13 mouse cellular contexts compared by ENCODE assay signal in the genomic region with DNA sequence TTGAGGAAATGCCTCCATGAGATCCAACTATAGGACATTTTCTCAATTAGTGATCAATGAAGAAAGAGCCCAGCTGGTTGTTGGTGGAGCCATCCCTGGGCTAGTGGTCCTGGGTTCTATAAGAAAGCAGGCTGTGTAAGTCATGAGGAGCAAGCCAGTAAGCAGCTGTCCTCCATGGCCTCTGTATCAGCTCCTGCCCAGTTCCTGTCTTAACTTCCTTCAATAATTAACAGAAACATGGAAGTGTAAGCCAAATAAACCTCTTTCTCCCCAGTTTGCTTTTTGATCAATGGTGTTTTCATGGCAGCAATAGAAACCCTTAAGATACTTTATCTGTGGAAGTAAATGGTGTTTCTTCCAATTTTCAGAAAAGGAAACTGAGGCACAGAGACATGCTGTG. TPM values are rescaled to one million over a fixed set of nuclear protein-coding genes. Genes with fewer than 3 reads are reported as not detected.
DNase-seq lines count a peak whose midpoint lies in the region; ATAC-seq and TF ChIP-seq lines count a peak whose summit lies in the region.
"Had no signal": no experiment of that assay in that cellular context is flagged by ENCODE, and none has a peak within 500 bp of the region (broad histone marks: within the 10 kb centered on the region; RNA-seq: fewer than 3 reads in every experiment).

No protein-coding gene starts in this region.

- H3K4me2 ChIP-seq in embryonic facial prominence, embryonic 12.5 days (replicated peaks): peak overlapping the region; percentile 67; the same call in 1 of the 2 replicates
- peak overlapping the region; percentile 97 for H3K4me2 ChIP-seq in liver, embryonic 11.5 days
- H3K4me2 ChIP-seq in neural tube, embryonic 15.5 days: peak overlapping the region; percentile 88

- no peaks in the 10 kb centered on the region for H3K27me3 ChIP-seq in embryonic facial prominence, embryonic 12.5 days
- H3K27me3 ChIP-seq in embryonic facial prominence, embryonic 10.5 days (replicated peaks; ENCODE audit: low read depth, poor library complexity, severe bottlenecking): peaks cover 17% of the 10 kb centered on the region
- no peaks in the 10 kb centered on the region for H3K27me3 ChIP-seq in liver, adult 2 months (ENCODE audit: control insufficient read depth, insufficient read depth, low read length)
- H3K27me3 ChIP-seq in liver, embryonic 11.5 days (replicated peaks; ENCODE audit: control insufficient read depth, insufficient read depth, low read length): peaks cover 4% of the 10 kb centered on the region; the same call in 1 of the 2 replicates
- no peaks in the 10 kb centered on the region for H3K27me3 ChIP-seq in neural tube, embryonic 15.5 days (replicated peaks)
- H3K27me3 ChIP-seq: Patski had no signal

- no peak for ATAC-seq in embryonic facial prominence, embryonic 12.5 days (ENCODE audit: insufficient number of reproducible peaks, insufficient read depth, low FRiP score, low TSS enrichment)
- no peak for ATAC-seq in liver, embryonic 11.5 days (replicated peaks; ENCODE audit: low FRiP score)
- no peak for ATAC-seq in neural tube, embryonic 15.5 days (ENCODE audit: low FRiP score)

- peaks cover 32% of the 10 kb centered on the region for H3K4me1 ChIP-seq in embryonic facial prominence, embryonic 12.5 days
- peaks cover 40% of the 10 kb centered on the region for H3K4me1 ChIP-seq in embryonic facial prominence, embryonic 10.5 days
- H3K4me1 ChIP-seq in liver, adult 2 months (ENCODE audit: control insufficient read depth, insufficient read depth, low read length): peaks cover 33% of the 10 kb centered on the region
- peaks cover 43% of the 10 kb centered on the region for H3K4me1 ChIP-seq in liver, embryonic 11.5 days (replicated peaks; ENCODE audit: control insufficient read depth, insufficient read depth, low read length)
- H3K4me1 ChIP-seq in neural tube, embryonic 15.5 days: peaks cover 44% of the 10 kb centered on the region

- H3K9me3 ChIP-seq in embryonic facial prominence, embryonic 12.5 days: no peaks in the 10 kb centered on the region
- no peaks in the 10 kb centered on the region for H3K9me3 ChIP-seq in embryonic facial prominence, embryonic 10.5 days
- H3K9me3 ChIP-seq in liver, embryonic 11.5 days (ENCODE audit: control insufficient read depth, low read length): no peaks in the 10 kb centered on the region
- no peaks in the 10 kb centered on the region for H3K9me3 ChIP-seq in neural tube, embryonic 15.5 days (replicated peaks)

- no peak for TF ChIP-seq POLR2A in liver, adult 2 months (IDR thresholded peaks at IDR 0.05; ENCODE audit: extremely low read depth, insufficient read depth, low read length)

- no peak for TF ChIP-seq CTCF in liver, adult 2 months (IDR thresholded peaks at IDR 0.05; ENCODE audit: low read depth, low read length)
- TF ChIP-seq CTCF in layer of hippocampus, adult 2 months (conservative IDR thresholded peaks at IDR 0.05): no peak

- no peak overlapping the region for H3K27ac ChIP-seq in embryonic facial prominence, embryonic 12.5 days
- H3K27ac ChIP-seq in embryonic facial prominence, embryonic 10.5 days (replicated peaks): no peak overlapping the region
- H3K27ac ChIP-seq in liver, adult 2 months (replicated peaks; ENCODE audit: insufficient read depth, low read depth, low read length): peak overlapping the region; percentile 83
- no peak overlapping the region for H3K27ac ChIP-seq in liver, embryonic 11.5 days (ENCODE audit: low read depth, low read length)
- 0 out of 2 replicates have a peak overlapping the region, but pooled peaks have one; percentile 81 for H3K27ac ChIP-seq in neural tube, embryonic 15.5 days (replicated peaks)
- H3K27ac ChIP-seq in layer of hippocampus, adult 2 months: no peak overlapping the region
- H3K27ac ChIP-seq: left cerebral cortex, adult 2 months had no signal

- H3K9ac ChIP-seq in embryonic facial prominence, embryonic 12.5 days: no peak overlapping the region
- H3K9ac ChIP-seq in liver, adult 2 months (ENCODE audit: low read depth, low read length): no peak overlapping the region
- H3K9ac ChIP-seq in liver, embryonic 11.5 days (ENCODE audit: low read depth, low read length): peak overlapping the region; percentile 74
- 0 out of 2 replicates have a peak overlapping the region, but pooled peaks have one; percentile 80 for H3K9ac ChIP-seq in neural tube, embryonic 15.5 days (replicated peaks)

- DNase-seq in embryonic facial prominence, embryonic 10.5 days (ENCODE audit: low spot score): no peak
- DNase-seq in liver, adult 2 months (ENCODE audit: extremely low read depth, low read depth, low spot score): peak; percentile 89
- DNase-seq in liver: no peak
- DNase-seq in liver, embryonic 11.5 days (ENCODE audit: low spot score): no peak
- no peak for DNase-seq in right cerebral cortex, adult 2 months (ENCODE audit: low spot score in 2 of 2)
- no peak for DNase-seq in layer of hippocampus, adult 2 months (ENCODE audit: low spot score in 2 of 2)

- no peaks in the 10 kb centered on the region for H3K36me3 ChIP-seq in embryonic facial prominence, embryonic 12.5 days
- peaks cover 16% of the 10 kb centered on the region for H3K36me3 ChIP-seq in embryonic facial prominence, embryonic 10.5 days (replicated peaks)
- no peaks in the 10 kb centered on the region for H3K36me3 ChIP-seq in liver, adult 2 months (ENCODE audit: control insufficient read depth, insufficient read depth, low read length)
- no peaks in the 10 kb centered on the region for H3K36me3 ChIP-seq in liver, embryonic 11.5 days (ENCODE audit: control insufficient read depth, insufficient read depth, low read length)
- H3K36me3 ChIP-seq in neural tube, embryonic 15.5 days: no peaks in the 10 kb centered on the region

- no peak overlapping the region for H3K4me3 ChIP-seq in embryonic facial prominence, embryonic 12.5 days
- H3K4me3 ChIP-seq in embryonic facial prominence, embryonic 10.5 days: no peak overlapping the region; the same call in 1 of the 2 replicates
- H3K4me3 ChIP-seq in liver, adult 2 months (ENCODE audit: insufficient read depth, low read depth, low read length): no peak overlapping the region
- H3K4me3 ChIP-seq in liver, embryonic 11.5 days (ENCODE audit: low read depth, low read length): peak overlapping the region; percentile 70; the same call in 1 of the 2 replicates
- H3K4me3 ChIP-seq in neural tube, embryonic 15.5 days (replicated peaks): peak overlapping the region; percentile 93
- no peak overlapping the region for H3K4me3 ChIP-seq in layer of hippocampus, adult 2 months

- H3K79me2 ChIP-seq in liver, adult 2 months (ENCODE audit: control insufficient read depth, insufficient read depth, low read length): peaks cover 33% of the 10 kb centered on the region

RNA-seq across cellular contexts. Expression of a gene that starts 0.9 kb away (rescaled TPM):
- 117 and 120 TPM in 2 replicates for polyA plus RNA-seq in embryonic facial prominence, embryonic 12.5 days (2016; fragmentation: Nextera tagmentation; extraction: Ambion mirVana)
- 168 and 176 TPM in 2 replicates for polyA plus RNA-seq in embryonic facial prominence, embryonic 10.5 days (2016; fragmentation: Nextera tagmentation; extraction: Ambion mirVana)
- total RNA-seq in liver, adult 2 months (2014; rRNA removed): 55.6 and 57.5 TPM in 2 replicates
- 125 and 126 TPM in 2 replicates for polyA plus RNA-seq in liver, adult 2 months (2012; rRNA removed)
- 24.9 and 25.4 TPM in 2 replicates for polyA plus RNA-seq in liver, embryonic 11.5 days (2014; fragmentation: Nextera tagmentation; extraction: Ambion mirVana)
- 141 and 152 TPM in 2 replicates for polyA plus RNA-seq in neural tube, embryonic 15.5 days (2015; fragmentation: Nextera tagmentation; extraction: Ambion mirVana)
- 10 to 100 TPM; 22.1 to 22.4 TPM for total RNA-seq in layer of hippocampus, adult 2 months (2021)

RNA-seq across cellular contexts. Expression of a gene that starts 7.8 kb away (rescaled TPM):
- polyA plus RNA-seq in embryonic facial prominence, embryonic 12.5 days (2016; fragmentation: Nextera tagmentation; extraction: Ambion mirVana): not detected in 2 replicates
- polyA plus RNA-seq in embryonic facial prominence, embryonic 10.5 days (2016; fragmentation: Nextera tagmentation; extraction: Ambion mirVana): not detected in 2 replicates
- total RNA-seq in liver, adult 2 months (2014; rRNA removed): not detected in 2 replicates
- polyA plus RNA-seq in liver, adult 2 months (2012; rRNA removed): 0.62 and 0.90 TPM in 2 replicates
- not detected in 2 replicates for polyA plus RNA-seq in liver, embryonic 11.5 days (2014; fragmentation: Nextera tagmentation; extraction: Ambion mirVana)
- not detected in 2 replicates for polyA plus RNA-seq in neural tube, embryonic 15.5 days (2015; fragmentation: Nextera tagmentation; extraction: Ambion mirVana)
- not detected for total RNA-seq in layer of hippocampus, adult 2 months (2021)
- total RNA-seq: heart, postnatal 36 days; left cerebral cortex, adult 2 months had no signal
- polyA plus RNA-seq: brain, embryonic 14.5 days; cortical plate, adult 2 months; Patski had no signal

RNA-seq across cellular contexts. Expression of a gene that starts 35.3 kb away (rescaled TPM):
- polyA plus RNA-seq in embryonic facial prominence, embryonic 12.5 days (2016; fragmentation: Nextera tagmentation; extraction: Ambion mirVana): 23.9 and 24.2 TPM in 2 replicates
- 23.5 and 25.4 TPM in 2 replicates for polyA plus RNA-seq in embryonic facial prominence, embryonic 10.5 days (2016; fragmentation: Nextera tagmentation; extraction: Ambion mirVana)
- 6.5 and 7.0 TPM in 2 replicates for total RNA-seq in liver, adult 2 months (2014; rRNA removed)
- polyA plus RNA-seq in liver, adult 2 months (2012; rRNA removed): 8.0 and 8.7 TPM in 2 replicates
- polyA plus RNA-seq in liver, embryonic 11.5 days (2014; fragmentation: Nextera tagmentation; extraction: Ambion mirVana): 16.4 and 19.4 TPM in 2 replicates
- polyA plus RNA-seq in neural tube, embryonic 15.5 days (2015; fragmentation: Nextera tagmentation; extraction: Ambion mirVana): 20.0 and 22.0 TPM in 2 replicates
- total RNA-seq in layer of hippocampus, adult 2 months (2021): 10 to 100 TPM; 12.4 to 13.4 TPM

RNA-seq across cellular contexts. Expression of a gene that starts 35.3 kb away (rescaled TPM):
- polyA plus RNA-seq in embryonic facial prominence, embryonic 12.5 days (2016; fragmentation: Nextera tagmentation; extraction: Ambion mirVana): 51.1 and 52.9 TPM in 2 replicates
- polyA plus RNA-seq in embryonic facial prominence, embryonic 10.5 days (2016; fragmentation: Nextera tagmentation; extraction: Ambion mirVana): 54.1 and 58.7 TPM in 2 replicates
- total RNA-seq in liver, adult 2 months (2014; rRNA removed): 27.9 and 30.5 TPM in 2 replicates
- 54.9 and 65.2 TPM in 2 replicates for polyA plus RNA-seq in liver, adult 2 months (2012; rRNA removed)
- 52.9 and 55.8 TPM in 2 replicates for polyA plus RNA-seq in liver, embryonic 11.5 days (2014; fragmentation: Nextera tagmentation; extraction: Ambion mirVana)
- 38.2 and 44.6 TPM in 2 replicates for polyA plus RNA-seq in neural tube, embryonic 15.5 days (2015; fragmentation: Nextera tagmentation; extraction: Ambion mirVana)
- 10 to 100 TPM; 34.9 to 35.9 TPM for total RNA-seq in layer of hippocampus, adult 2 months (2021)

Comparison
In these comparisons a context has a peak if more than half of its experiments do, and no peak if none do; other contexts are left out.
1. H3K27ac ChIP-seq: peak in liver, adult 2 months (single experiment) and neural tube, embryonic 15.5 days (single experiment); none in embryonic facial prominence, embryonic 12.5 days (single experiment), embryonic facial prominence, embryonic 10.5 days (single experiment), liver, embryonic 11.5 days (single experiment) and layer of hippocampus, adult 2 months (single experiment).
2. H3K4me3 ChIP-seq: peak in liver, embryonic 11.5 days (single experiment) and neural tube, embryonic 15.5 days (single experiment); none in embryonic facial prominence, embryonic 12.5 days (single experiment), embryonic facial prominence, embryonic 10.5 days (single experiment), liver, adult 2 months (single experiment) and layer of hippocampus, adult 2 months (single experiment).
3. H3K9ac ChIP-seq: peak in liver, embryonic 11.5 days (single experiment) and neural tube, embryonic 15.5 days (single experiment); none in embryonic facial prominence, embryonic 12.5 days (single experiment) and liver, adult 2 months (single experiment).
4. Peak in every context shown above with its lines, with median percentiles within 50 percentile points of each other: H3K4me2 ChIP-seq.